Mouse (Mus musculus) forebrain, embryonic 16.5 days (tissue): ENCODE results near the gene Calr. TPM values are rescaled to one million over a fixed set of nuclear protein-coding genes. Genes with fewer than 3 reads are reported as not detected.
A peak's percentile ranks its signal among the peaks of the same experiment; 100 is the strongest.

Experiments
- ATAC-seq: fragments of 200-750 bp; cut with Nextera tagmentation; 2 replicates; pipeline ENCODE4 v1.8.0; 2017; ENCODE audit warnings: mild to moderate bottlenecking, moderate library complexity
- H3K27ac ChIP-seq: fragments of 300-500 bp; sonication (generic); 2 replicates; pipeline ENCODE4 v1.5.1; 2014; ENCODE audit warnings: low read length, control low read depth
- H3K27me3 ChIP-seq: fragments of 300-500 bp; sonication (generic); replicated peaks from 2 replicates; pipeline ENCODE4 v1.6.1; 2014; ENCODE audit warnings: low read length; ENCODE audit not compliant: control insufficient read depth, insufficient read depth
- H3K36me3 ChIP-seq: fragments of 300-500 bp; sonication (generic); 2 replicates; pipeline ENCODE4 v1.6.1; 2014; ENCODE audit not compliant: control insufficient read depth, insufficient read depth
- H3K4me1 ChIP-seq: fragments of 300-500 bp; sonication (generic); replicated peaks from 2 replicates; pipeline ENCODE4 v1.6.1; 2014; ENCODE audit warnings: low read length; ENCODE audit not compliant: control insufficient read depth, insufficient read depth
- H3K4me2 ChIP-seq: fragments of 300-500 bp; sonication (generic); 2 replicates; pipeline ENCODE4 v1.6.1; 2014; ENCODE audit warnings: mild to moderate bottlenecking, low read length, control low read depth
- H3K4me3 ChIP-seq: fragments of 300-500 bp; sonication (generic); replicated peaks from 2 replicates; pipeline ENCODE4 v1.5.1; 2014; ENCODE audit warnings: mild to moderate bottlenecking, low read length, control low read depth
- H3K9ac ChIP-seq: fragments of 300-500 bp; sonication (generic); replicated peaks from 2 replicates; pipeline ENCODE4 v1.6.1; 2014; ENCODE audit warnings: low read depth, low read length, control low read depth
- H3K9me3 ChIP-seq: fragments of 300-500 bp; sonication (generic); 2 replicates; pipeline ENCODE4 v1.6.1; 2016; ENCODE audit warnings: low read length; ENCODE audit not compliant: control insufficient read depth
- WGBS: fragments of 180-500 bp; shearing (Covaris S2); extraction: QIAGEN DNeasy Blood & Tissue Kit; methylation state at CpG from one replicate; pipeline ENCODE4 v1.1.7; 2014; 5-methylcytosine and 5-hydroxymethylcytosine counted together
- polyA plus RNA-seq: library from polyadenylated mRNA; unstranded; fragments of >200 nt; fragmentation: Nextera tagmentation; extraction: Ambion mirVana; gene quantifications from 2 replicates; pipeline ENCODE4 v1.2.1, GENCODE M21; 2015

The Calr gene
- polyA plus RNA-seq, 1 experiment from 2014 or later: 610 TPM

DNA sequence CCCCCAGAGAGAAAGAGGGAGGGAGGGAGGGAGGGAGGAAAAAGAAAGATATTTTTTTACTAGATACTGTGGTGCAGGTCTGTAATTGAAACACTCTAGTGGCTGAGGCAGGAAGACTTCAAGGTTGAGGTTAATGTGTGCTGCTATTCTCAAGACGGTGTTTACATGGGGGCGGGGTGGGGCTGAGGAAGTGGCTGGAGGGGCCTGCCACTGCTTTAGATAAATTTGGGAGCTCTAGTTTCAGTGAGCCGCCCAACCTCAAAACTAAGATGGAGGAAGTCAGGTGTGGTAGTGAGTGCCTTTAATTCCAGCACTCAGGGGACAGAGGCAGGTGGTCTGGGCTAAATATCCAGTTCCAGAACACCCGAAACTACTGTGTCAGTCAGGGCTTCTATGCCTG is 21.1 kb downstream of the Calr start:
- H3K9me3 ChIP-seq: no peaks in the 10 kb centered on the region
- ATAC-seq: no peak

DNA sequence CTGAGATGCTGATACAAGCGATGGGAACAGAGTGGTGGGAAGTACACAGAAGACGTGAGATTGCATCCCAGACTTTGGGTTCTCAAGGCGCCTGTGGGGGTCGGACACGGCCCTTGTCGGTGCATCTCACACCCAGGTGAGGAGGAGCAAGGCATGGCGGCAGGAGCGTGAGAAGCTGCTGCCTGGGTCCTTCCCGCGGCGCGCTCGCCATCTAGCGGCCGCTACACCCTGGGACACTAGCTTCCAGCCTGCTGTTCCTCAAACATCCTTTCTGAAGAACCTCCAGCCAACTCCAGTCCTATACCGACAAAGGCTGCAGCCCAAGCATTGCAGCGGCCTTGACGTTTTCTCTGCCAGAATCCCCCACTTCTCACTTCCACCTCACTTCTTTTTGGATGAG is 23.1 kb downstream of the Calr start:
- Histone ChIP-seq H3K36me3 (no peaks in the 10 kb centered on the region), H3K27ac (no peak overlapping the region), H3K4me2 (peak overlapping the region; percentile 54), H3K9ac (peak overlapping the region; percentile 51), H3K27me3 (no peaks in the 10 kb centered on the region), H3K4me3 (peak overlapping the region; percentile 32), H3K4me1 (peaks cover 7% of the 10 kb centered on the region), H3K9me3 (no peaks in the 10 kb centered on the region)
- WGBS: 0% methylated on average over 18 of the region's 18 CpGs
- ATAC-seq: peak; percentile 92

More for the DNA sequence above, 21.1 kb downstream of the Calr start:
- no peak overlapping the region for H3K4me3 ChIP-seq
- H3K4me2 ChIP-seq: no peak overlapping the region
- no peaks in the 10 kb centered on the region for H3K27me3 ChIP-seq
- no peaks in the 10 kb centered on the region for H3K36me3 ChIP-seq
- no peak overlapping the region for H3K9ac ChIP-seq
- peaks cover 7% of the 10 kb centered on the region for H3K4me1 ChIP-seq
- no peak overlapping the region for H3K27ac ChIP-seq
- WGBS: 84% methylated on average over 4 of the region's 4 CpGs

DNA sequence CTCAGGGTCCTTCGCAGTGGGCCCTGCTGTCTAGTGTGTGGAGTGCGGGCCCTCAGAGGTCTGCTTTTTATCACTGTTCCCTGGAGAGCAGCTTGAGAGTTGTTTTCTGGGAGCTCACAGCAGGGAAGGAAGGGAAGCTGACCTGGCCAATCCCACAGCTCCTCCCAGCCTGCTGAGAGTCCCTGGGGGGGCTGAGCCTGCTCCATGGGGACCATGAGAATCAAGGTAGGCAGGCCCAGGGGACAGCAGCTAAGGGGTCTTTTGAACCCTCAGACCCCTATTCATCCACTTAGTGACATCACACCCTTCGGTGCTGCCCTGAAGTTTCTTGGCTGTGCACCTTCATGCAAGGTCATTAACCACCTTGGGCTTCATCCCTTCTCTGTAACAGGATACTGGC is 24.0 kb downstream of the Calr start, which contains the start of gene Dand5:
Gene Dand5, minus strand, starts transcription at position 101 of the 400 bp plus-strand sequence.
- Histone ChIP-seq H3K4me2 (peak within 1 kb of the TSS; percentile 54), H3K4me3 (peak within 1 kb of the TSS; percentile 32), H3K27me3 (no peaks in the 10 kb centered on the region), H3K9ac (peak within 1 kb of the TSS; percentile 51), H3K4me1 (peaks cover 7% of the 10 kb centered on the region), H3K36me3 (no peaks in the 10 kb centered on the region), H3K9me3 (no peaks in the 10 kb centered on the region), H3K27ac (no peak within 1 kb of the TSS)
- ATAC-seq: no peak
- WGBS: 41% methylated on average over 3 of the region's 3 CpGs

DNA sequence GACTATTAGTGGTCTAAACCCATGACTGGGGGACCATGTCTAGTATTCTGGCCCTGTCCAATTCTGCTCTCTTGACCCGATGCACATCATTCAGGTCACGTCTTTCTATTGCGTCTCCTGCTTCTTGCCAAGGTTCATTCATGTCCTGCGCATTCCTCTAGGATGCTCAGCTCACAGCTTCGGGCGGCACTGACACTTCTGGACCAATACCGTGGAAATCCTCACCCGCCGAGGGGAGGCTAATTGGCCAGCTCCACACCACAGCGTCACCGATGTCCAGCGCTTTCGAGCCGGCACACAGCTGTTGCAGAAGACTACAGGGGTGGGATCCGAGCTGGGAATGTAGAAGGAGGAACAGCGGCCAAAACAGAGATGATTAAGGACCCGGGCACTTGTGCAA is 30.6 kb downstream of the Calr start:
- Histone ChIP-seq H3K4me2 (no peak overlapping the region), H3K36me3 (no peaks in the 10 kb centered on the region), H3K4me1 (peaks cover 33% of the 10 kb centered on the region), H3K27me3 (no peaks in the 10 kb centered on the region), H3K27ac (0 out of 2 replicates have a peak overlapping the region, but pooled peaks have one; percentile 90), H3K9me3 (no peaks in the 10 kb centered on the region), H3K9ac (no peak overlapping the region), H3K4me3 (no peak overlapping the region)
- WGBS: 73% methylated on average over 17 of the region's 17 CpGs
- no peak for ATAC-seq

DNA sequence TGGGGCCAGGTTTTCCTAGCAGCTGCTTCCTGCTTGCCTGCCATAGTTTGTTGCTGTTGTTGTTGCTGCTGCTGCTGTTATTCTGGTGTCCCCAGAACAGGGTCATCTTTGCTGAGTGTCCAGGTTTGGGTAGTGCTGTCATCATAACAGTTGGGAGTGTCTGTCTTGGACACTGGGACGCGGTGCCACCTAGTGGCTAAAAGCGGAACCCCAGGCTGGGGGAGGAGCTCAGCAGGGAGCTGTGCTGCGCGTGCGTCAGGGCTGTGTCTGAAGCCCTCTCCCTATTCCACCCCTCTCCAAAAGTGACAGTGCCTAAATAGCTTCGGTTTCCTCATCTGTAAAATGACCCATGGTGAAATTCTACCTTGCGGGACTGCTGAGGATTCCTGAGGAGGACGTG is 31.2 kb downstream of the Calr start:
- peak overlapping the region; percentile 90 for H3K27ac ChIP-seq
- no peak overlapping the region for H3K4me3 ChIP-seq
- H3K36me3 ChIP-seq: no peaks in the 10 kb centered on the region
- H3K27me3 ChIP-seq: no peaks in the 10 kb centered on the region
- peaks cover 36% of the 10 kb centered on the region for H3K4me1 ChIP-seq
- H3K9me3 ChIP-seq: no peaks in the 10 kb centered on the region
- peak; percentile 37 for ATAC-seq
- peak overlapping the region; percentile 5; the same call in 1 of the 2 replicates for H3K4me2 ChIP-seq
- 8% methylated on average over 9 of the region's 9 CpGs for WGBS
- H3K9ac ChIP-seq: 0 out of 2 replicates have a peak overlapping the region, but pooled peaks have one; percentile 2

GRCm38 (mm10) chr8:84814555-84815441 is 31.9 kb downstream of the Calr start:
- H3K36me3 ChIP-seq: no peaks in the 10 kb centered on the region
- H3K9ac ChIP-seq: peak overlapping the region; percentile 2
- H3K27me3 ChIP-seq: no peaks in the 10 kb centered on the region
- ATAC-seq: peak; percentile 44
- H3K4me3 ChIP-seq: no peak overlapping the region
- H3K27ac ChIP-seq: peak overlapping the region; percentile 90
- no peaks in the 10 kb centered on the region for H3K9me3 ChIP-seq
- H3K4me1 ChIP-seq: peaks cover 39% of the 10 kb centered on the region
- peak overlapping the region; percentile 21 for H3K4me2 ChIP-seq
- WGBS: 19% methylated on average over 18 of the region's 19 CpGs

- WGBS: 61% methylated on average over 11 of the region's 11 CpGs
- Histone ChIP-seq H3K36me3 (no peaks in the 10 kb centered on the region), H3K27ac (peak overlapping the region; percentile 90), H3K4me3 (no peak overlapping the region), H3K27me3 (no peaks in the 10 kb centered on the region), H3K9ac (peak overlapping the region; percentile 2; the same call in 1 of the 2 replicates), H3K9me3 (no peaks in the 10 kb centered on the region), H3K4me1 (peaks cover 45% of the 10 kb centered on the region), H3K4me2 (peak overlapping the region; percentile 21)
- peak; percentile 43 for ATAC-seq
Observed at GRCm38 (mm10) chr8:84814240-84814554, 32.5 kb downstream of the Calr start.

GRCm38 (mm10) chr8:84813830-84814229 is 32.9 kb downstream of the Calr start:
- peak overlapping the region; percentile 2; the same call in 1 of the 2 replicates for H3K9ac ChIP-seq

GRCm38 (mm10) chr8:84813059-84813458 is 33.7 kb downstream of the Calr start:
- 0 out of 2 replicates have a peak, but pooled peaks have one; percentile 13 for ATAC-seq
- H3K27ac ChIP-seq: peak overlapping the region; percentile 90

More at GRCm38 (mm10) chr8:84813830-84814229, 32.9 kb downstream of the Calr start:
- Histone ChIP-seq H3K9me3 (no peaks in the 10 kb centered on the region), H3K4me1 (peaks cover 48% of the 10 kb centered on the region), H3K4me2 (peak overlapping the region; percentile 21), H3K4me3 (no peak overlapping the region), H3K27ac (peak overlapping the region; percentile 90), H3K27me3 (no peaks in the 10 kb centered on the region), H3K36me3 (no peaks in the 10 kb centered on the region)
- 0 out of 2 replicates have a peak, but pooled peaks have one; percentile 1 for ATAC-seq
- 56% methylated on average over 3 of the region's 3 CpGs for WGBS

More at GRCm38 (mm10) chr8:84813059-84813458, 33.7 kb downstream of the Calr start:
- H3K4me3 ChIP-seq: no peak overlapping the region
- H3K9ac ChIP-seq: no peak overlapping the region
- H3K36me3 ChIP-seq: no peaks in the 10 kb centered on the region
- H3K4me2 ChIP-seq: no peak overlapping the region
- no peaks in the 10 kb centered on the region for H3K9me3 ChIP-seq
- 3% methylated on average over 5 of the region's 5 CpGs for whole genome bisulfite sequencing
- no peaks in the 10 kb centered on the region for H3K27me3 ChIP-seq
- H3K4me1 ChIP-seq: peaks cover 48% of the 10 kb centered on the region
